Mouse (Mus musculus) stomach, embryonic 16.5 days (tissue): ENCODE measurements around the gene Aadacl3. TPM values are rescaled to one million over a fixed set of nuclear protein-coding genes. Genes with fewer than 3 reads are reported as not detected.

Source experiments
- ATAC-seq: fragments of 200-750 bp; cut with Nextera tagmentation; 2 replicates; pipeline ENCODE4 v1.8.0; 2017; ENCODE audit warnings: moderate number of reproducible peaks, moderate TSS enrichment; ENCODE audit not compliant: insufficient read depth, low FRiP score
- H3K27ac ChIP-seq: fragments of 300-500 bp; sonication (generic); 2 replicates; pipeline ENCODE4 v1.5.1; 2014; ENCODE audit warnings: low read length
- H3K27me3 ChIP-seq: fragments of 300-500 bp; sonication (generic); 2 replicates; pipeline ENCODE4 v1.6.1; 2014; ENCODE audit warnings: low read length, control low read depth, mixed read lengths; ENCODE audit not compliant: control insufficient read depth, insufficient read depth
- H3K36me3 ChIP-seq: fragments of 300-500 bp; sonication (generic); 2 replicates; pipeline ENCODE4 v1.6.1; 2014; ENCODE audit warnings: low read length; ENCODE audit not compliant: control insufficient read depth, insufficient read depth
- H3K4me1 ChIP-seq: fragments of 300-500 bp; sonication (generic); 2 replicates; pipeline ENCODE4 v1.6.1; 2014; ENCODE audit warnings: low read length, control low read depth, mixed read lengths; ENCODE audit not compliant: control insufficient read depth, insufficient read depth
- H3K4me2 ChIP-seq: fragments of 300-500 bp; sonication (generic); 2 replicates; pipeline ENCODE4 v1.6.1; 2014; ENCODE audit warnings: low read depth, low read length, mixed read lengths
- H3K4me3 ChIP-seq: fragments of 300-500 bp; sonication (generic); replicated peaks from 2 replicates; pipeline ENCODE4 v1.5.1; 2014; ENCODE audit warnings: mild to moderate bottlenecking, low read length
- H3K9ac ChIP-seq: fragments of 300-500 bp; sonication (generic); 2 replicates; pipeline ENCODE4 v1.6.1; 2014; ENCODE audit warnings: low read length
- H3K9me3 ChIP-seq: fragments of 300-500 bp; sonication (generic); replicated peaks from 2 replicates; pipeline ENCODE4 v1.6.1; 2016; ENCODE audit warnings: low read length, control low read depth; ENCODE audit not compliant: control insufficient read depth
- WGBS: fragments of 180-500 bp; shearing (Covaris S2); extraction: QIAGEN DNeasy Blood & Tissue Kit; methylation state at CpG from one replicate; pipeline ENCODE4 v1.1.7; 2014; 5-methylcytosine and 5-hydroxymethylcytosine counted together
- polyA plus RNA-seq: library from polyadenylated mRNA; unstranded; fragments of >200 nt; fragmentation: Nextera tagmentation; extraction: Ambion mirVana; gene quantifications from 2 replicates; pipeline ENCODE4 v1.2.1, GENCODE M21; 2015

Aadacl3 gene
- polyA plus RNA-seq, 1 experiment from 2014 or later, result not detected

- Histone ChIP-seq H3K4me1 (no peaks in the 10 kb centered on the region), H3K9me3 (no peaks in the 10 kb centered on the region), H3K9ac (no peak overlapping the region), H3K36me3 (no peaks in the 10 kb centered on the region), H3K4me2 (no peak overlapping the region), H3K4me3 (no peak overlapping the region), H3K27me3 (no peaks in the 10 kb centered on the region), H3K27ac (no peak overlapping the region)
- 80% methylated on average over 5 of the region's 5 CpGs for WGBS
- ATAC-seq, result no peak
These were observed 30.3 kb downstream of the Aadacl3 start for GRCm38 (mm10) chr4:144433216-144433615.

- Histone ChIP-seq H3K9ac (no peak overlapping the region), H3K27ac (no peak overlapping the region), H3K4me3 (no peak overlapping the region), H3K4me1 (no peaks in the 10 kb centered on the region), H3K4me2 (no peak overlapping the region), H3K9me3 (no peaks in the 10 kb centered on the region), H3K27me3 (no peaks in the 10 kb centered on the region), H3K36me3 (no peaks in the 10 kb centered on the region)
- 75% methylated on average over 2 of the region's 2 CpGs for WGBS
- ATAC-seq, result no peak
These were observed 32.8 kb downstream of the Aadacl3 start for GRCm38 (mm10) chr4:144430723-144431122.

- ATAC-seq, result no peak
- no peaks in the 10 kb centered on the region for H3K36me3 ChIP-seq
- H3K4me2 ChIP-seq, result no peak overlapping the region
- H3K9ac ChIP-seq, result no peak overlapping the region
- H3K9me3 ChIP-seq, result no peaks in the 10 kb centered on the region
- no peak overlapping the region for H3K4me3 ChIP-seq
- WGBS, result 18% methylated on average over 3 of the region's 3 CpGs
- H3K27ac ChIP-seq, result no peak overlapping the region
- H3K4me1 ChIP-seq, result no peaks in the 10 kb centered on the region
- no peaks in the 10 kb centered on the region for H3K27me3 ChIP-seq
These were observed 34.7 kb downstream of the Aadacl3 start for GRCm38 (mm10) chr4:144428868-144429267.

- H3K4me3 ChIP-seq, result no peak overlapping the region
- no peaks in the 10 kb centered on the region for H3K4me1 ChIP-seq
- no peak overlapping the region for H3K4me2 ChIP-seq
- WGBS, result 70% methylated on average over 5 of the region's 5 CpGs
- no peak overlapping the region for H3K9ac ChIP-seq
- H3K27me3 ChIP-seq, result no peaks in the 10 kb centered on the region
- no peak for ATAC-seq
- no peaks in the 10 kb centered on the region for H3K36me3 ChIP-seq
- H3K27ac ChIP-seq, result no peak overlapping the region
- no peaks in the 10 kb centered on the region for H3K9me3 ChIP-seq
These were observed 39.0 kb downstream of the Aadacl3 start for GRCm38 (mm10) chr4:144424590-144424989.

- Histone ChIP-seq H3K27ac (no peak overlapping the region), H3K4me1 (no peaks in the 10 kb centered on the region)
- ATAC-seq, result no peak
These were observed 42.9 kb downstream of the Aadacl3 start for GRCm38 (mm10) chr4:144420644-144421043.

GRCm38 (mm10) chr4:144408290-144408689 lies 55.3 kb downstream of the Aadacl3 start, which contains the start of gene Pramef12:
Pramef12 (minus strand) TSS chr4:144408464.
- no peak for ATAC-seq
- WGBS, result 71% methylated on average over 9 of the region's 9 CpGs
- Histone ChIP-seq H3K36me3 (no peaks in the 10 kb centered on the region), H3K27me3 (no peaks in the 10 kb centered on the region), H3K9me3 (no peaks in the 10 kb centered on the region), H3K27ac (no peak within 1 kb of the TSS), H3K4me2 (no peak within 1 kb of the TSS), H3K4me1 (peaks cover 3% of the 10 kb centered on the region; the same call in 1 of the 2 replicates), H3K4me3 (no peak within 1 kb of the TSS), H3K9ac (no peak within 1 kb of the TSS)

More at GRCm38 (mm10) chr4:144420644-144421043, 42.9 kb downstream of the Aadacl3 start:
- Histone ChIP-seq H3K4me2 (no peak overlapping the region), H3K9ac (no peak overlapping the region), H3K4me3 (no peak overlapping the region), H3K9me3 (no peaks in the 10 kb centered on the region), H3K36me3 (no peaks in the 10 kb centered on the region), H3K27me3 (no peaks in the 10 kb centered on the region)

GRCm38 (mm10) chr4:144406261-144406660 lies 57.3 kb downstream of the Aadacl3 start:
- no peak overlapping the region for H3K4me2 ChIP-seq
- H3K36me3 ChIP-seq, result no peaks in the 10 kb centered on the region
- no peak for ATAC-seq
- H3K27me3 ChIP-seq, result no peaks in the 10 kb centered on the region
- no peak overlapping the region for H3K9ac ChIP-seq
- no peak overlapping the region for H3K4me3 ChIP-seq
- H3K27ac ChIP-seq, result no peak overlapping the region
- WGBS, result 66% methylated on average over 3 of the region's 3 CpGs
- H3K4me1 ChIP-seq, result peaks cover 3% of the 10 kb centered on the region; the same call in 1 of the 2 replicates
- H3K9me3 ChIP-seq, result no peaks in the 10 kb centered on the region

- H3K4me1 ChIP-seq, result peaks cover 3% of the 10 kb centered on the region; the same call in 1 of the 2 replicates
- peak overlapping the region; percentile 56 for H3K4me2 ChIP-seq
- peak; percentile 92 for ATAC-seq
- peak overlapping the region; percentile 78 for H3K27ac ChIP-seq
- no peaks in the 10 kb centered on the region for H3K27me3 ChIP-seq
- H3K36me3 ChIP-seq, result no peaks in the 10 kb centered on the region
- peak overlapping the region; percentile 65 for H3K9ac ChIP-seq
- 4% methylated on average over 17 of the region's 17 CpGs for WGBS
- H3K4me3 ChIP-seq, result peak overlapping the region; percentile 41
- H3K9me3 ChIP-seq, result no peaks in the 10 kb centered on the region
These were observed 59.0 kb downstream of the Aadacl3 start for GRCm38 (mm10) chr4:144404456-144405086.
